Comparison of ENCODE assay signal across 8 mouse cellular contexts in genomic region chr2:128698140-128698692, GRCm38 (mm10). TPM values are rescaled to one million over a fixed set of nuclear protein-coding genes. Genes with fewer than 3 reads are reported as not detected.
DNase-seq lines count a peak whose midpoint lies in the region; ATAC-seq and TF ChIP-seq lines count a peak whose summit lies in the region.

No protein-coding gene starts in this region.

- H3K4me2 ChIP-seq in hindbrain, embryonic 13.5 days, result peak overlapping the region; percentile 88
- H3K4me2 ChIP-seq in lung, postnatal 0 days (replicated peaks; ENCODE audit: low read depth, low read length), result peak overlapping the region; percentile 66

- peaks cover 22% of the 10 kb centered on the region for H3K4me1 ChIP-seq in hindbrain, embryonic 13.5 days (replicated peaks)
- H3K4me1 ChIP-seq in lung, postnatal 0 days (ENCODE audit: insufficient read depth, low read depth, low read length), result no peaks in the 10 kb centered on the region

- ATAC-seq in hindbrain, embryonic 13.5 days (ENCODE audit: low FRiP score), result peak; percentile 91
- peak; percentile 93 for ATAC-seq in lung, postnatal 0 days

- under 1% methylated on average over 14 of the region's 14 CpGs for WGBS in hindbrain, embryonic 13.5 days
- WGBS in lung, postnatal 0 days, result under 1% methylated on average over 14 of the region's 14 CpGs

- peak overlapping the region; percentile 51 for H3K4me3 ChIP-seq in hindbrain, embryonic 13.5 days
- H3K4me3 ChIP-seq in lung, postnatal 0 days (ENCODE audit: low read depth, low read length), result peak overlapping the region; percentile 75

- no peaks in the 10 kb centered on the region for H3K36me3 ChIP-seq in hindbrain, embryonic 13.5 days
- no peaks in the 10 kb centered on the region for H3K36me3 ChIP-seq in lung, postnatal 0 days (ENCODE audit: insufficient read depth, low read length)

- H3K27me3 ChIP-seq in hindbrain, embryonic 13.5 days, result peaks cover 40% of the 10 kb centered on the region
- no peaks in the 10 kb centered on the region for H3K27me3 ChIP-seq in lung, postnatal 0 days (replicated peaks; ENCODE audit: insufficient read depth, low read length)

- H3K27ac ChIP-seq in hindbrain, embryonic 13.5 days, result 0 out of 2 replicates have a peak overlapping the region, but pooled peaks have one; percentile 44
- H3K27ac ChIP-seq in lung, postnatal 0 days (ENCODE audit: low read length), result peak overlapping the region; percentile 88

- peak; percentile 93 for DNase-seq in R1 (ENCODE audit: low read depth, low spot score)
- peak; percentile 87 for DNase-seq in cerebellum, postnatal 10 days
- peak; percentile 50 to 59 for DNase-seq in frontal cortex, postnatal 25 days (ENCODE audit: low spot score in 2 of 2)
- DNase-seq in layer of hippocampus, postnatal 14 days (ENCODE audit: low spot score in 2 of 2), result peak; percentile 75 to 80
- peak; percentile 96 for DNase-seq in lung, postnatal 0 days (ENCODE audit: low spot score)
- DNase-seq in ovary, postnatal 14 days (ENCODE audit: low spot score), result peak; percentile 82
- DNase-seq in thymus, postnatal 25 days, result peak; percentile 45

- peak; percentile 67 for TF ChIP-seq EP300 in lung, postnatal 0 days (IDR thresholded peaks at IDR 0.05)

- peak overlapping the region; percentile 66 for H3K9ac ChIP-seq in hindbrain, embryonic 13.5 days
- peak overlapping the region; percentile 33; the same call in 1 of the 2 replicates for H3K9ac ChIP-seq in lung, postnatal 0 days (replicated peaks; ENCODE audit: low read depth)

- TF ChIP-seq CTCF in lung, postnatal 0 days (IDR thresholded peaks at IDR 0.05), result peak; percentile 96

- no peaks in the 10 kb centered on the region for H3K9me3 ChIP-seq in hindbrain, embryonic 13.5 days
- H3K9me3 ChIP-seq in lung, postnatal 0 days (ENCODE audit: low read length), result no peaks in the 10 kb centered on the region

RNA-seq across cellular contexts. Expression of gene Mertk, which starts 0.5 kb away (rescaled TPM):
- polyA plus RNA-seq in hindbrain, embryonic 13.5 days (2015; fragmentation: Nextera tagmentation; extraction: Ambion mirVana), result 2.0 and 2.1 TPM in 2 replicates
- 10 to 100 TPM; 28.8 to 33.0 TPM for total RNA-seq in layer of hippocampus, postnatal 14 days (2021)
- polyA plus RNA-seq in lung, postnatal 0 days (2015; fragmentation: Nextera tagmentation; extraction: Ambion mirVana), result 8.3 and 10.4 TPM in 2 replicates

RNA-seq across cellular contexts. Expression of gene Anapc1, which starts 11.0 kb away (rescaled TPM):
- polyA plus RNA-seq in hindbrain, embryonic 13.5 days (2015; fragmentation: Nextera tagmentation; extraction: Ambion mirVana), result 44.3 and 45.4 TPM in 2 replicates
- 10 to 100 TPM; 70.0 to 70.5 TPM for total RNA-seq in layer of hippocampus, postnatal 14 days (2021)
- polyA plus RNA-seq in lung, postnatal 0 days (2015; fragmentation: Nextera tagmentation; extraction: Ambion mirVana), result 15.9 and 20.4 TPM in 2 replicates

Comparison
In these comparisons a context has a peak if more than half of its experiments do, and no peak if none do; other contexts are left out.
1. Peak in every context shown above with its lines: DNase-seq, ATAC-seq, H3K4me3 ChIP-seq and H3K27ac ChIP-seq.
2. DNase-seq: peak in every context shown above with its lines; median percentile 96 in lung, postnatal 0 days; 93 in R1; 87 in cerebellum, postnatal 10 days; 82 in ovary, postnatal 14 days; 78 in layer of hippocampus, postnatal 14 days; 54 in frontal cortex, postnatal 25 days; 45 in thymus, postnatal 25 days.